Mouse (Mus musculus): ENCODE measurements at regions not wholly inside any gene's neighbourhood (a gene's known extent, or its start where the extent isn't known, plus 50 kb on each side); places are given as distances from the start of the nearest gene placed in this dataset.

DNA sequence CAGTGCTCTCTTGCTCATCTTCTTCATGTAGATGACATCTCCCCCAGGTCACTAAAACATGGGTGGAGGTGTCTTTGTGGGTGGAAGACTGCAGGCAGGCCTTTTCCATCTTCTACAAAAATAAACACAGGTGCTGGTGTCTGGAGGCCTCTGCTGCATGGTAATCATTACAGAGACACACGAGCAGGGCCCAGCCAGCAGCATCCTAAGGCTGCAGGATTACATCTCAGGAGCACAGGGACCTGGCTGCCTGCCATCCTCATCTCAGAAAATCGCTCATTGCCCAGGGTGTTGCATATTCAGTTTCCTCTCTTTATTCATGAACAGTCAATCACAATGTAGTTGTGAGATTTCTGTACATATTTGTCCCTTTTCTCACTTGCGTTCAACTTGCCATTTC lies 56.5 kb upstream of the Cobl start:
- no peak for TF ChIP-seq CTCF (IDR thresholded peaks at IDR 0.05; ENCODE audit: low read depth, low read length)
- TF ChIP-seq EP300 (IDR thresholded peaks at IDR 0.05; ENCODE audit: insufficient read depth, low read depth, low read length), result no peak
- TF ChIP-seq POLR2A (IDR thresholded peaks at IDR 0.05; ENCODE audit: insufficient read depth, low read length), result no peak
- Histone ChIP-seq H3K4me3 (ENCODE audit: low read depth, low read length) (no peak overlapping the region), H3K27me3 (ENCODE audit: control insufficient read depth, insufficient read depth, low read length, poor library complexity, severe bottlenecking) (no peaks in the 10 kb centered on the region), H3K9ac (ENCODE audit: low read depth, poor library complexity, severe bottlenecking) (no peak overlapping the region), H3K4me1 (ENCODE audit: control insufficient read depth, insufficient read depth, low read length) (no peaks in the 10 kb centered on the region), H3K9me3 (replicated peaks; ENCODE audit: control insufficient read depth, insufficient read depth, low read length, poor library complexity, severe bottlenecking) (no peaks in the 10 kb centered on the region), H3K36me3 (ENCODE audit: control insufficient read depth, insufficient read depth, low read length, poor library complexity, severe bottlenecking) (no peaks in the 10 kb centered on the region), H3K27ac (ENCODE audit: insufficient read depth, low read length) (no peak overlapping the region)

DNA sequence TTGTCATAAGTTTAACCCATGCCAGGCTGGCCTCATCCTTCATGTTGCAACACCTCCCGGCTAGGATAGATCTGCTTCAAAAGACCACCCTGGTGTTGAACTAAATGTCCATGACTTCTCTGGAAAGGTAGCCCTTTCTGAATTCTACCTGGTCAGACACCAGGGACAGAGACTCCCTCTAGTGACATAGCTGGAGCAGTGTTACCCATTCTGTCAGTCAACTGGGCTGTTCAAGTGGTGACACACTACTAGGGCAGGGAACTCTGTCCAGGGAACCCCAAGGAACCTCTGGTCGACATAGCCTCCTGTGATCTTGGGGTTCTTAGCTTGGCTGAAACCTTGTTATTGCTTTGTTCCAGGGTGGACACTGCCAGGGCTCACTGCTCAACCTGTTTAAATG lies 51.6 kb upstream of the Cobl start:
- Histone ChIP-seq H3K4me1 (ENCODE audit: control insufficient read depth, insufficient read depth, low read length) (no peaks in the 10 kb centered on the region), H3K4me3 (ENCODE audit: low read depth, low read length) (no peak overlapping the region), H3K27me3 (ENCODE audit: control insufficient read depth, insufficient read depth, low read length, poor library complexity, severe bottlenecking) (no peaks in the 10 kb centered on the region), H3K36me3 (ENCODE audit: control insufficient read depth, insufficient read depth, low read length, poor library complexity, severe bottlenecking) (no peaks in the 10 kb centered on the region), H3K9me3 (replicated peaks; ENCODE audit: control insufficient read depth, insufficient read depth, low read length, poor library complexity, severe bottlenecking) (peaks cover 9% of the 10 kb centered on the region), H3K27ac (ENCODE audit: insufficient read depth, low read length) (no peak overlapping the region), H3K9ac (ENCODE audit: low read depth, poor library complexity, severe bottlenecking) (no peak overlapping the region)
- no peak for TF ChIP-seq CTCF (IDR thresholded peaks at IDR 0.05; ENCODE audit: low read depth, low read length)
- no peak for TF ChIP-seq POLR2A (IDR thresholded peaks at IDR 0.05; ENCODE audit: insufficient read depth, low read length)
- no peak for TF ChIP-seq EP300 (IDR thresholded peaks at IDR 0.05; ENCODE audit: insufficient read depth, low read depth, low read length)

Measured in ES-Bruce4 (cell line).